Mouse (Mus musculus) E14TG2a.4 (cell line): ENCODE measurements at regions not wholly inside any gene's neighbourhood (a gene's known extent, or its start where the extent isn't known, plus 50 kb on each side); places are given as distances from the start of the nearest gene placed in this dataset.
"Not testable (repeated sequence)": the region's sequence is repeated elsewhere in the genome, so short reads cannot be mapped to it uniquely, and the experiment has no call there.

Source experiments
- CTCF ChIP-seq: conservative IDR thresholded peaks from 2 replicates; pipeline ENCODE4 v1.5.1; 2014; ENCODE audit warnings: low read length
- POU5F1 ChIP-seq: IDR thresholded peaks from 2 replicates; pipeline ENCODE4 v1.6.1; 2014; ENCODE audit warnings: low read length, borderline replicate concordance

GRCm38 (mm10) chr8:20285523-20285922 is 77.5 kb downstream of the Gm15319 start:
- not testable (repeated sequence) for TF ChIP-seq CTCF, POU5F1
